Mouse (Mus musculus) colon, adult 2 months (tissue): ENCODE results near the gene 2510002D24Rik. TPM values are rescaled to one million over a fixed set of nuclear protein-coding genes. Genes with fewer than 3 reads are reported as not detected.

Experiments
- polyA plus RNA-seq: library from polyadenylated mRNA; depleted of rRNA; stranded (reverse); fragments of >200 nt; gene quantifications from 2 replicates; pipeline ENCODE4 v1.2.3, GENCODE M21; 2012; rRNA removed

The 2510002D24Rik gene
- 63.7 and 70.5 TPM in 2 replicates for polyA plus RNA-seq

DNA sequence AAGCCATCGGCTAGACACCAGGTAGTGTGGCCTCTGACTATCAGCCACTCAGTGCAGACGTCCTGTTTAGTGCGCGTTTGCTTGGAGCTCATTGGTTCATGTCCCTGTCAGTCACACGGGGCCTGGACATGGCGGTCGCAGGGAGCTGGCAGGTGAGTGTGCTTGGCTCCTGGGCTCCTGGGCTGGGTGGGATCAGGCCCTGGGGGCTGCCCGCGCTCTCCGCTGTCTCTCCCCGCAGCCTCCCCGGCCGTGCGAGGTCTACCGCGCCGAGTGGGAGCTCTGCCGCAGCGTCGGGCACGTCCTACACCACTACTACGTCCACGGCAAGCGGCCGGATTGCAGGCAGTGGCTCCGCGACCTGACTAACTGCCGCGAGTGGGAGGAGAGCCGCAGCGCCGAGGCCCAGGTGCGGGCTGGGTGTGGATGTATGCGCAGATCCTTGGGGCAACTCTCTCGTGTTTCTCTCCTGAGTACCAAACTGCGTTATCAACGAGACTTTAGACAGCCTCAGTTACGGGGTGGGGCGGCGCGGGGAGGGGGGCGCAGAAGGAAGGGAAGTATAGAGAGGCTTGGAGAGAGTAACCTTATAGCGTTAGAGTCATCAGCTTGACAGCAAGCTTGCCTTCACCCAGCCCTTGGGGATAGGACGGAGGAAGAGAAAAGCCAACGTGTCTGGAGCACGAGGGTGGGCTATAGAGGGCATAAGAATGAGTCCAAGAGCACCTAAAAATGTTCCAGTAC lies at the start of gene 2510002D24Rik, which contains the start of gene Gm28539:
2510002D24Rik (plus strand) TSS at position 111 of the 741 bp plus-strand sequence.
Gm28539 (plus strand) TSS at position 117 of the 741 bp plus-strand sequence.

DNA sequence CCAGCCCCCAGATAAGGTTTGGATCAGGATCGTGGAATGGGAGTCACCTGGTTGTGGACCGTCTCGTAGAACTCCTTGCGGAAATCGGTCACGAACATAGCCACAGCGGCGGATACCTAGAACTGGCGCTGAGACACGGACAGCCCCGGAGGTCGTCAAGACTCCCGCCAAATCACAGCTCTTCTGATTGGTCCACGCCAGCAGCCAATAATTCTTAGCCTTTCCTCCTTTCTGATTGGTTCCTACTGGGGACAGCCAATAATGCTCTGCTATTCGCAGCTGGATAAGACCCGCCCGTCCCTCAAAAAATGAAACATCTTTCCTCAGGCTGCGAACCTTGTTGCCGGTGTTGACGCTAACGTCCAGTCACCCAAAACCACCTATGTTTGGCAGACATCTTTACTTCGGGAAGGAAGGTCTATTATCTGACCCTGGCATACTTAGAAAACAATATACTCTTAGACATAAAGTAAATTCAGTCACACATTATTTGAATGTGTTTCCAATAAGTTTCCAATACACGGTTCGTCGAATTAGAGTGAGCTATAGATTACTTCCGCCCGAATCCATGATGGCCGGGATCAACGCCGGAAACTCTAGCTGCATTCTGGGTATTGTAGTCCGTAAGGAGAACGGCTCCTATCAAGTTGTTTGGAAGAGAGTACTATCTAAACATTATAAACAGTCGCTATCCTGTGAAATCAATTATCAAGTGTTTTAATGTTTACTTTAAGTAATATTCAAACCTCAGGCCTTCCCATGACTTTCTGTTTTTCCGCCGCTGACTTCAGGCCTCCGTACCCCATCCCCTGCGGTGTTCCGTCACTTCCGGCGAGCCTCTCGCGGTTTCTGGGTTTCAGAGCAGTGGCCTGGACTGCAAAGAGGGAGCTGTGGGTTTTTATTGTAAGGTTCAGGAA lies 24.7 kb upstream of the 2510002D24Rik start, which contains the start of the genes Ufd1 and Cdc45:
Ufd1 (plus strand) TSS at position 312 of the 917 bp plus-strand sequence.
Cdc45 (minus strand) TSS at position 520 of the 917 bp plus-strand sequence.

DNA sequence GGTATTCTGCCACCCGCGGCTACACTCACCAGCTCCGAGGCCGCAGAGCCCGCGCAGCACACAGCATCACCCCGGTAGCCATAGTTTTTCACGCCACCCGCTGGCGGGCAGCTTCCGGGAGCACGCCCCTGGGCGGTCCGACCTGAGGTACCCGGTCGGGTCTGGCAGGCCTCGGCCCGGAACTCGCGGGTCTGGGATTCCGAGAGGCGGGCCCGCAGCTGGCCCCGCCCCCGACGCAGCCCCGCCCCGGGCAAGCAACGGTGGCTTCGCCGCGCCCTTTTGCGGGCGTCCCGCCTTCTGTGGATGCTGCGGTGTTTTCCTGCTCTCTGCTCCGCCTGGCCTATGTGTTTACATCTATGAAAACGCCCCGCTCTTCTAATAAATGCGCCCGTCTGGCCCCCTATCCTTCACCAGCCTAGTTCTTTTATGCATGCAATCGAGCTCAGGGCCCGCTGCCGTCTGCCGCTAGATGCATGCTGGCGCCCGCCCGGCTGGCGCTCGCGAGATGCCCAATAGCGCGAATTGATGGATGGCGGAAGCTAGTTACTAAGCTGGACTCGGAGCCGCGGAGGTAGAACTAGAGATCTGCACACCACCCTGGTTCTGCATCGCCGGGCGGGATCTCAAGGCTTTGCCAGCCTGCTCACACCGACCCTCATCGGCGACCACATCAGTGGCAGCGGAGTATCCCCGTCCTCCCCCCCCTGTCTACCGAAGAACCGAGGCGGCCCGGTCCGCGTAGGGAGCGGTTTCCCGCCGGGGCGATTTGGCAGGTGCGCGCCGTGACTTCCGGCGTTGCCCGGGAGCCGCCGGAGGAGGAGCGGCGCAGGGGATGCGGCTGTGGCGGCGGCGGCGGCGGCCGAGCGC lies 40.3 kb downstream of the 2510002D24Rik start, which contains the start of the genes Mrpl40 and Hira:
Mrpl40 (minus strand) TSS at position 421 of the 867 bp plus-strand sequence.
Hira (plus strand) TSS at position 596 of the 867 bp plus-strand sequence.

Other genes starting within 250 kb of the 2510002D24Rik start
- 3.3 and 4.7 TPM in 2 replicates for gene Tbx1, start 245.9 kb upstream of the 2510002D24Rik start, polyA plus RNA-seq
- gene Gp1bb, start 214.2 kb upstream of the 2510002D24Rik start, polyA plus RNA-seq, result 13.9 and 20.2 TPM in 2 replicates
- 46.3 and 58.6 TPM in 2 replicates for gene Gm49601, start 210.2 kb upstream of the 2510002D24Rik start, polyA plus RNA-seq
- gene Sept5, start 206.6 kb upstream of the 2510002D24Rik start, polyA plus RNA-seq, result 76.0 and 94.1 TPM in 2 replicates
- gene Cldn5, start 59.7 kb upstream of the 2510002D24Rik start, polyA plus RNA-seq, result 24.4 and 29.2 TPM in 2 replicates
- 16.3 and 17.4 TPM in 2 replicates for gene Ufd1, start 24.8 kb upstream of the 2510002D24Rik start, polyA plus RNA-seq
- 6.8 and 7.6 TPM in 2 replicates for gene Cdc45, start 24.6 kb upstream of the 2510002D24Rik start, polyA plus RNA-seq
- gene Gm28539, start within 50 bp of the 2510002D24Rik start, polyA plus RNA-seq, result 2.1 TPM in 1 of 2 replicates, not detected in the other
- 10.6 and 12.2 TPM in 2 replicates for gene Mrpl40, start 40.3 kb downstream of the 2510002D24Rik start, polyA plus RNA-seq
- gene Hira, start 40.5 kb downstream of the 2510002D24Rik start, polyA plus RNA-seq, result 43.0 and 48.1 TPM in 2 replicates